Mouse (Mus musculus) liver, embryonic 13.5 days (tissue): Measurements from ENCODE around the gene Ubash3a. TPM values are rescaled to one million over a fixed set of nuclear protein-coding genes. Genes with fewer than 3 reads are reported as not detected.

ENCODE experiments used
- ATAC-seq: fragments of 200-750 bp; cut with Nextera tagmentation; 2 replicates; pipeline ENCODE4 v1.8.0; 2017; ENCODE audit warnings: low read depth, mild to moderate bottlenecking, moderate number of reproducible peaks, moderate library complexity
- DNase-seq: peaks from one replicate; pipeline ENCODE4 v3.0.0; 2022
- H3K27ac ChIP-seq: fragments of 300-500 bp; sonication (generic); 2 replicates; pipeline ENCODE4 v1.5.1; 2015; ENCODE audit warnings: moderate library complexity, mild to moderate bottlenecking, inconsistent platforms
- H3K27me3 ChIP-seq: fragments of 300-500 bp; sonication (generic); 2 replicates; pipeline ENCODE4 v1.6.1; 2015; ENCODE audit warnings: mild to moderate bottlenecking, inconsistent platforms
- H3K36me3 ChIP-seq: fragments of 300-500 bp; sonication (generic); 2 replicates; pipeline ENCODE4 v1.6.1; 2015; ENCODE audit warnings: mild to moderate bottlenecking, inconsistent platforms
- H3K4me1 ChIP-seq: fragments of 300-500 bp; sonication (generic); replicated peaks from 2 replicates; pipeline ENCODE4 v1.6.1; 2015; ENCODE audit warnings: inconsistent platforms
- H3K4me2 ChIP-seq: fragments of 300-500 bp; sonication (generic); 2 replicates; pipeline ENCODE4 v1.6.1; 2015; ENCODE audit warnings: inconsistent platforms, mild to moderate bottlenecking, moderate library complexity
- H3K4me3 ChIP-seq: fragments of 300-500 bp; sonication (generic); replicated peaks from 2 replicates; pipeline ENCODE4 v1.5.1; 2015; ENCODE audit warnings: mild to moderate bottlenecking, inconsistent platforms
- H3K9ac ChIP-seq: fragments of 300-500 bp; sonication (generic); 2 replicates; pipeline ENCODE4 v1.6.1; 2015; ENCODE audit warnings: mild to moderate bottlenecking, inconsistent platforms
- H3K9me3 ChIP-seq: fragments of 300-500 bp; sonication (generic); replicated peaks from 2 replicates; pipeline ENCODE4 v1.6.1; 2016; ENCODE audit warnings: inconsistent platforms
- WGBS: fragments of 180-500 bp; shearing (Covaris S2); methylation state at CpG from one replicate; pipeline ENCODE4 v1.1.7; 2015; ENCODE audit not compliant: insufficient replicate concordance; 5-methylcytosine and 5-hydroxymethylcytosine counted together
- polyA plus RNA-seq: library from polyadenylated mRNA; unstranded; fragments of >200 nt; fragmentation: Nextera tagmentation; extraction: Ambion mirVana; gene quantifications from 2 replicates; pipeline ENCODE4 v1.2.1, GENCODE M21; 2015

The Ubash3a gene
- polyA plus RNA-seq, 1 experiment from 2014 or later = 18.8 TPM

- Histone ChIP-seq H3K4me2 (peak overlapping the region; percentile 98), H3K4me1 (peaks cover 38% of the 10 kb centered on the region), H3K4me3 (peak overlapping the region; percentile 69), H3K27me3 (peaks cover 9% of the 10 kb centered on the region; the same call in 1 of the 2 replicates), H3K27ac (peak overlapping the region; percentile 53; the same call in 1 of the 2 replicates), H3K36me3 (no peaks in the 10 kb centered on the region), H3K9me3 (no peaks in the 10 kb centered on the region), H3K9ac (peak overlapping the region; percentile 76)
- DNase-seq (peak; percentile 54), ATAC-seq (peak; percentile 64)
- under 1% methylated on average over 68 of the region's 68 CpGs for WGBS
Measured at GRCm38 (mm10) chr17:31295892-31296781, 88.5 kb downstream of the Ubash3a start.

Other genes with a start within 250 kb of the Ubash3a start
- gene Abcg1, start 150.2 kb upstream of the Ubash3a start, polyA plus RNA-seq = 6.1 and 6.2 TPM in 2 replicates
- 4.7 and 6.0 TPM in 2 replicates for gene Tff3, start 78.2 kb upstream of the Ubash3a start, polyA plus RNA-seq
- not detected in 2 replicates for gene Tff2, start 63.6 kb upstream of the Ubash3a start, polyA plus RNA-seq
- gene Tff1, start 42.6 kb upstream of the Ubash3a start, polyA plus RNA-seq = 0.43 TPM in 1 of 2 replicates, not detected in the other
- 0.12 and 0.16 TPM in 2 replicates for gene Tmprss3, start 8.9 kb upstream of the Ubash3a start, polyA plus RNA-seq
- 0.19 and 0.20 TPM in 2 replicates for gene Rsph1, start 69.5 kb downstream of the Ubash3a start, polyA plus RNA-seq
- 2.9 and 3.9 TPM in 2 replicates for gene Slc37a1, start 78.9 kb downstream of the Ubash3a start, polyA plus RNA-seq
- 3.9 and 5.1 TPM in 2 replicates for gene Pde9a, start 178.3 kb downstream of the Ubash3a start, polyA plus RNA-seq